ENCODE assay signal across 11 mouse cellular contexts in the genomic region with DNA sequence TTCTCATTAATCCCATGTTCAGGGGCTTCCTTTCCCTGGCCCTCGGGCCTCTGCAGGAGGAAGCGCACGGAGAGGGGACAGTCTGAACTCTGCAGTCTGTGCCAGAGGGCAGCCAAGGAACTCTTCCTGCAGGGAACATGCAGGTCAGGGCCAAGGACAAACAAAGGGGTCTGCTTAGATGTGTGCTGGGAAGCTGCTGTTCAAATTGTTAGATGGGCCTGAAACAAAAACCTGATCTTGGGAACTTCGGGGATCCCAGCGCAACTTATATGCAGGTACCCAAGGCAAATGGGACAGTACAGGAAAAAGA.
DNase-seq lines count a peak whose midpoint lies in the region; ATAC-seq and TF ChIP-seq lines count a peak whose summit lies in the region.
"Had no signal": no experiment of that assay in that cellular context is flagged by ENCODE, and none has a peak within 500 bp of the region (broad histone marks: within the 10 kb centered on the region; RNA-seq: fewer than 3 reads in every experiment).

No protein-coding gene starts in this region.

- peak; percentile 45; the same call in 1 of the 2 replicates for ATAC-seq in hindbrain, embryonic 11.5 days (ENCODE audit: low FRiP score)
- no peak for ATAC-seq in hindbrain, postnatal 0 days
- 0 out of 2 replicates have a peak, but pooled peaks have one; percentile 40 for ATAC-seq in neural tube, embryonic 13.5 days (ENCODE audit: low read depth)
- ATAC-seq in neural tube, embryonic 15.5 days (ENCODE audit: low FRiP score) = no peak

- peak; percentile 8 for DNase-seq in hindbrain, embryonic 11.5 days (ENCODE audit: low spot score)
- DNase-seq in hindbrain, postnatal 0 days (ENCODE audit: low spot score) = no peak
- no peak for DNase-seq in heart, embryonic 10.5 days (ENCODE audit: low spot score)
- DNase-seq in testis, postnatal 14 days (ENCODE audit: low spot score) = peak; percentile 60
- DNase-seq in cerebellum, postnatal 4 days (ENCODE audit: low spot score in 2 of 2) = no peak
- no peak for DNase-seq in thymus, adult 2 months
- DNase-seq: cerebellum, adult 11 months; liver had no signal

- TF ChIP-seq CTCF in hindbrain, postnatal 0 days (IDR thresholded peaks at IDR 0.05; ENCODE audit: low read depth) = no peak
- no peak for TF ChIP-seq CTCF in thymus, adult 2 months (IDR thresholded peaks at IDR 0.05; ENCODE audit: borderline replicate concordance, control insufficient read depth, extremely low read depth, insufficient read depth, low read length, poor library complexity)

- no peak overlapping the region for H3K4me2 ChIP-seq in hindbrain, embryonic 11.5 days (replicated peaks; ENCODE audit: low read depth, low read length)
- H3K4me2 ChIP-seq in hindbrain, postnatal 0 days (ENCODE audit: low read depth, low read length) = no peak overlapping the region
- no peak overlapping the region for H3K4me2 ChIP-seq in neural tube, embryonic 13.5 days
- H3K4me2 ChIP-seq in neural tube, embryonic 15.5 days = no peak overlapping the region
- H3K4me2 ChIP-seq: stomach, embryonic 15.5 days had no signal

- H3K4me1 ChIP-seq in hindbrain, embryonic 11.5 days (replicated peaks; ENCODE audit: control insufficient read depth, insufficient read depth, low read length) = no peaks in the 10 kb centered on the region
- H3K4me1 ChIP-seq in hindbrain, postnatal 0 days (ENCODE audit: insufficient read depth, low read length) = peaks cover 4% of the 10 kb centered on the region
- peaks cover 20% of the 10 kb centered on the region for H3K4me1 ChIP-seq in neural tube, embryonic 13.5 days (replicated peaks)
- H3K4me1 ChIP-seq in neural tube, embryonic 15.5 days = peaks cover 18% of the 10 kb centered on the region
- H3K4me1 ChIP-seq in heart, embryonic 10.5 days = peaks cover 15% of the 10 kb centered on the region
- H3K4me1 ChIP-seq in thymus, adult 2 months (replicated peaks; ENCODE audit: control insufficient read depth, insufficient read depth, low read length) = no peaks in the 10 kb centered on the region

- H3K27ac ChIP-seq in hindbrain, embryonic 11.5 days (ENCODE audit: low read depth, low read length) = no peak overlapping the region
- H3K27ac ChIP-seq in hindbrain, postnatal 0 days = no peak overlapping the region
- no peak overlapping the region for H3K27ac ChIP-seq in neural tube, embryonic 13.5 days (replicated peaks)
- H3K27ac ChIP-seq in neural tube, embryonic 15.5 days (replicated peaks) = no peak overlapping the region
- peak overlapping the region; percentile 65 for H3K27ac ChIP-seq in heart, embryonic 10.5 days
- no peak overlapping the region for H3K27ac ChIP-seq in thymus, adult 2 months (ENCODE audit: control insufficient read depth, insufficient read depth, low read length)
- H3K27ac ChIP-seq: stomach, embryonic 15.5 days had no signal

- no peaks in the 10 kb centered on the region for H3K9me3 ChIP-seq in hindbrain, embryonic 11.5 days (ENCODE audit: control insufficient read depth, low read length)
- H3K9me3 ChIP-seq in hindbrain, postnatal 0 days (ENCODE audit: low read length) = no peaks in the 10 kb centered on the region
- no peaks in the 10 kb centered on the region for H3K9me3 ChIP-seq in neural tube, embryonic 13.5 days
- no peaks in the 10 kb centered on the region for H3K9me3 ChIP-seq in neural tube, embryonic 15.5 days (replicated peaks)
- H3K9me3 ChIP-seq in heart, embryonic 10.5 days = no peaks in the 10 kb centered on the region
- H3K9me3 ChIP-seq: stomach, embryonic 15.5 days had no signal

- no peak overlapping the region for H3K9ac ChIP-seq in hindbrain, embryonic 11.5 days (ENCODE audit: low read depth, low read length)
- no peak overlapping the region for H3K9ac ChIP-seq in hindbrain, postnatal 0 days (replicated peaks; ENCODE audit: low read length)
- H3K9ac ChIP-seq in neural tube, embryonic 13.5 days = no peak overlapping the region
- no peak overlapping the region for H3K9ac ChIP-seq in neural tube, embryonic 15.5 days (replicated peaks)
- H3K9ac ChIP-seq: stomach, embryonic 15.5 days had no signal

- WGBS in hindbrain, embryonic 11.5 days = 51% methylated on average over 5 of the region's 5 CpGs
- 48% methylated on average over 5 of the region's 5 CpGs for WGBS in hindbrain, postnatal 0 days
- 43% methylated on average over 5 of the region's 5 CpGs for WGBS in neural tube, embryonic 13.5 days
- WGBS in neural tube, embryonic 15.5 days = 50% methylated on average over 5 of the region's 5 CpGs
- 50% methylated on average over 5 of the region's 5 CpGs for WGBS in heart, embryonic 10.5 days
- 88% methylated on average over 5 of the region's 5 CpGs for whole genome bisulfite sequencing in thymus, adult 2 months

- no peak for TF ChIP-seq POLR2A in thymus, adult 2 months (IDR thresholded peaks at IDR 0.05; ENCODE audit: control insufficient read depth, extremely low read depth, insufficient read depth, low read length, poor library complexity)

- H3K27me3 ChIP-seq in hindbrain, embryonic 11.5 days (ENCODE audit: control insufficient read depth, insufficient read depth, low read length) = no peaks in the 10 kb centered on the region
- no peaks in the 10 kb centered on the region for H3K27me3 ChIP-seq in hindbrain, postnatal 0 days (ENCODE audit: insufficient read depth, low read length)
- H3K27me3 ChIP-seq in neural tube, embryonic 13.5 days = no peaks in the 10 kb centered on the region
- no peaks in the 10 kb centered on the region for H3K27me3 ChIP-seq in neural tube, embryonic 15.5 days (replicated peaks)
- H3K27me3 ChIP-seq in heart, embryonic 10.5 days (ENCODE audit: insufficient read depth, poor library complexity, severe bottlenecking) = no peaks in the 10 kb centered on the region
- no peaks in the 10 kb centered on the region for H3K27me3 ChIP-seq in thymus, adult 2 months (ENCODE audit: control insufficient read depth, insufficient read depth, low read length)
- H3K27me3 ChIP-seq: stomach, embryonic 15.5 days had no signal

- H3K4me3 ChIP-seq in hindbrain, embryonic 11.5 days (ENCODE audit: low read depth, low read length) = no peak overlapping the region
- no peak overlapping the region for H3K4me3 ChIP-seq in hindbrain, postnatal 0 days (ENCODE audit: low read length)
- H3K4me3 ChIP-seq in neural tube, embryonic 13.5 days = no peak overlapping the region
- no peak overlapping the region for H3K4me3 ChIP-seq in neural tube, embryonic 15.5 days (replicated peaks)
- H3K4me3 ChIP-seq in heart, embryonic 10.5 days = no peak overlapping the region
- no peak overlapping the region for H3K4me3 ChIP-seq in thymus, adult 2 months (ENCODE audit: control insufficient read depth, insufficient read depth, low read length)
- H3K4me3 ChIP-seq: stomach, embryonic 15.5 days had no signal

- no peaks in the 10 kb centered on the region for H3K36me3 ChIP-seq in hindbrain, embryonic 11.5 days (ENCODE audit: control insufficient read depth, insufficient read depth, low read length)
- H3K36me3 ChIP-seq in hindbrain, postnatal 0 days (ENCODE audit: insufficient read depth, low read length) = no peaks in the 10 kb centered on the region
- no peaks in the 10 kb centered on the region for H3K36me3 ChIP-seq in neural tube, embryonic 13.5 days
- no peaks in the 10 kb centered on the region for H3K36me3 ChIP-seq in neural tube, embryonic 15.5 days
- no peaks in the 10 kb centered on the region for H3K36me3 ChIP-seq in heart, embryonic 10.5 days
- no peaks in the 10 kb centered on the region for H3K36me3 ChIP-seq in thymus, adult 2 months (ENCODE audit: control insufficient read depth, insufficient read depth, low read length)
- H3K36me3 ChIP-seq: stomach, embryonic 15.5 days had no signal

Comparison
In these comparisons a context has a peak if more than half of its experiments do, and no peak if none do; other contexts are left out.
1. ATAC-seq: peak in hindbrain, embryonic 11.5 days (single experiment) and neural tube, embryonic 13.5 days (single experiment); none in hindbrain, postnatal 0 days (single experiment) and neural tube, embryonic 15.5 days (single experiment).
2. DNase-seq: peak in hindbrain, embryonic 11.5 days (single experiment) and testis, postnatal 14 days (single experiment); none in hindbrain, postnatal 0 days (single experiment), heart, embryonic 10.5 days (single experiment), cerebellum, postnatal 4 days (0 of 2) and thymus, adult 2 months (single experiment).